Mouse (Mus musculus) induced T-regulatory cell, adult 2 months (primary cell): Measurements from ENCODE around the gene Kank4.
"Not testable (repeated sequence)": the region's sequence is repeated elsewhere in the genome, so short reads cannot be mapped to it uniquely, and the experiment has no call there.

Experiments
- DNase-seq: peaks from one replicate; pipeline ENCODE4 v3.0.0-alpha.2; 2012; ENCODE audit warnings: low read depth

Gene Kank4

DNA sequence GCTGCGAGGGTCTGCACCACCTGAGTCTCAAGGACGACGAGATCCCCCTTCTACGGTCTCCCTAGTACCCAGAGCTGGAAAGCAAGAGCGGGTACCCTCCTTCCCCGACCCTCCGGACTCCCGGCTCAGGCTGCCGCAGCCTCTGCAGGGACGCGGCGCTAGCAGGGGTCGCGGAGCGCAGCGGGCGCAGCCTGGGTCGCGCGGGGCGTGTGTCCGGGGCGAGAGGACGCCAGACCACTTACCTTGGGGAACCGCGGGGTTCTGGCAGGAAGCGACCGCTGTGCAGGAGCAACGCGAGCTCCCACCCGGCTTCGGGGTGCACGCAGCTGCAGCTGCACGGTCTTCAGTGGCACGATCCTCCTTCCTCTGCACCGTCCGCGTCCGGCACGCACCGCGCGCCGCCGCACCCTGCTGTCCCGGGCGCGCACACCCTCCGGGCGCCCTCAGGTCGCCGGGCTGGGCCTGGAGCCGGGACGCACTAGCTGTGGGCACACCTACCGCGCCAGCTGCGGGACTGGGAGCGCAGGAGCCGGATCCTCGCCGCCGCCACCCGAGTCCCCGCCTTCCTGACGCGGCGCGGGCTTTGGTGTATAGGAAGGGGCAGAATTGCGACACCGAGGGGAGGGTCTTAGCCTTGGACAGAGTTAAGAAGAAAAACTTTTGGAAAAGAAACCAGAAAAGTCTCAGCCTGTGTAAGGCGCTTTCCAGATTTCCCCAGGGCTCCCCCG, at the start of gene Kank4:
TSS of gene Kank4 (minus strand) at position 354 of the 728 bp plus-strand sequence.
- no peak for DNase-seq

DNA sequence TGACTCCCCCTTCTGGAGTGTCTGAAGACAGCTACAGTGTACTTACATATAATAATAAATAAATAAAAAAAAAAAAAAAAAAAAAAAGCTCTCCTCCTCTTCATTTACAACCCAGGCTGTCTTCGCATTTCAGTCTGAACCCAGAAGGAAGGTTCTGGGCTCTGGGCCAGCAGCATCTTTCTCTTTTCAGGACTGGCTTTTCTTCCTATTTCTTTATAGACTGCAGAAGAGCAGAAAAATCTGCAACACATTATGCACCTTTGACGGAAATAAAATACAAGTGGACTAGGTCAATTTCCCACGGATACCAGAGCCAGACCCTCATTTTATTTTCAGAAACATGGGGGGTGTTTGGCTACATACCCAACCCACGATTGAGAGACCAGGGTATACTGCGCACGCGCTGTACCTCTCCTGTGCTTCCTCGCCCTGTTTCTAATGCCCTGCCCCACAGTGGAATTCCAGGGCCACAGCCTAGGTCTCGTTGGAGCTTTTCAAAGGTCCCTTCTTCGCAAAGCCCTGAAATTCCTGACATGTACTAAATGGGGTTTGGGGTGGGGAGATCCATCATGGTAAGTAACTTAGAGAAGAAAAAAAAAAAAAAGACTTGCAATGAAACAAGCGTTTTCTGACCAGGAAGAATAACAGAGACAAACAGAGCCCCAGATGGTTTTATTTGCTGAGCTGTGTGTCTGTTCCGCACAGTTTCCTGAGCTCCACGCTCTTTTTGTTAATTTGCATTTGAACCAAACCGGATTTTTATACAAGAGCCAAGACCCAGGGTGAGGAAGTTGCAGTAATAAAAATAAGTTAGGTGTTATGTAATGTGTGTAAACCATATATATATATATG, 48.3 kb upstream of the Kank4 start:
- no peak for DNase-seq

DNA sequence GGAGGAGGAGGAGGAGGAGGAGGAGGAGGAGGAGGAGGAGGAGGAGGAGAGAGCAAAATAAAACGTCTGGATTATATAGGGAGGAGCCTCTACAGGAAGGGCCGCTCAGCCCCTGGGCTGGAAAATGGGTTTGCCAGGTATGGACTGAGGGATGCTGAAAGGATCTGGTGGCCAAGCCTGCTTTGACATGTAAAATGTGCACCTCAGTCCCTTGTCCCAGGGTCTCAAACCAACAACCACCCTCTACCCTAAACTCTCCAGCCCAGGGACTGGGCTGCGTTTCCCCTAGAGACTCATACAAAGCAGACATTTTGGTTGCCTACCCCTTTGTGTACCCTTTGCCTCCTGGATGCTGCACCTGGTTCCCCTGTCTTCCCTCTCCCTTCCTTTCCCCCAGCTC, 47.2 kb upstream of the Kank4 start:
- no peak for DNase-seq

DNA sequence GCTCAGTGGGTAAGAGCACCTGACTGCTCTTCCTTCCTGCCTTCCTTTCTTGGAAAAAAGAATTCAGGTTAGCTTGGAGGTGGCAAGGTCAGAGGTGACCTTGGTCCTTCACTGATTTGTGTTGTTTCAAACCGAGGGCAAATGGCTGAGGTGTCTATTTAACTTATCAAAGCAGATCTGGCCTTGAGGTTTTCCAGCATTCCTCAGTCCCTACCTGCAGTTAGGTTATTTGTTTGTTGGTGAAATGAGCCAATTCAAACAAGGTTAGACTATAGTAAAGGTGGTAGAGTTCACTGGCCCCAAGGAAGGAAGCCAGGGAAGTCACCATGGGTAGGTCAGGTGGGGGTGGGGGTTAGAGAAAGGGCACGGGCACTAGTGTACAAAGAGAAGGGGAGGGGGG, 46.8 kb upstream of the Kank4 start:
- no peak for DNase-seq

DNA sequence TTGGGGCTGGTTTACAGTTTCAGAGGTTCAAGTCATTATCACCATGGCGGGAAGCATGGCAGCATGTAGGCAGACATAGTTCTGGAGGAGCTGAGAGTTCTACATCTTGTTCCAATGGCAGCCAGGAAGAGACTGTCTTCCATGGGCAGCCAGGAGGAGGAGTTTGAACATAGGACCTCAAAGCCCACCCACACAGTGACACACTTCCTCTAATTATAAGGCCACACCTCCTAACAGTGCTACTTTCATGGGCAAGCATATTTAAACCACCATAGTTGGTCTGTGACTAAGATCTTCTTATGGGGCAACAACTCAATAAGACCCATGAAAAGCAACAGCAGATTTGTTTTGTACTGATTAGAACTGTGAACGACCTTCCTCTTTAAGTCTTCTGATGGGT, 46.1 kb upstream of the Kank4 start:
- no peak for DNase-seq

DNA sequence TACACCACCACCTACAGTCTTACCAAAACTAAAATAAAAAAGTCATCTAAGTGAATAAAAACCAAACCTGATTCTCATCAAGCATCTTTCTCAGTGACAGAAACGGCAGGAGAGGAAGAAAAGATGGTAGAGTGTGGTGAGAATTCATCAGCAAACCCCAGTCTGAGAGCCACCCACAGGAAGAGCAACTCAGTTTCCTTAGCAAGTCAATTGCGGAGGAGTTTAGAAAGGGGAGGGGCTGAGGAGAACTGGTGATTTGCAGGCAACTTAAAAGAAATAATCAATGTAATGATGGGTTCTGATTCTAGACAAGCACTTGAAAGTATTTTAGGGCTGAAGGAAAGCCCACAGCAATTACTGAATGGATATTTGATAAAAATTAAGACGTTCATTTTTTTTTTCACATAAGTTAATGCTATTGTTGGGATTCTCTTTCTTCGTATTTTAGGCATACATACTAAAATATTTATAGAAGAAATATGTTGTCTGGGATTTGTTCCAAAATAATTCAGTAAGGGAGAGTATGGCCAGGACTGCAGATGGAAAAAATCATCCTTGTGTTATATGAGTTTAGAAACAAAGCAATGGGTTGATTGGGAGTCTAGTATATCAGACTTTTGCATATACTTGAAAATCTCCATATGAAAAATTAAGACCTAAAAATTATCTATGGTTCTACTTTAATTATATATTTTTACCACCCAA, 41.0 kb upstream of the Kank4 start:
- DNase-seq: no peak

DNA sequence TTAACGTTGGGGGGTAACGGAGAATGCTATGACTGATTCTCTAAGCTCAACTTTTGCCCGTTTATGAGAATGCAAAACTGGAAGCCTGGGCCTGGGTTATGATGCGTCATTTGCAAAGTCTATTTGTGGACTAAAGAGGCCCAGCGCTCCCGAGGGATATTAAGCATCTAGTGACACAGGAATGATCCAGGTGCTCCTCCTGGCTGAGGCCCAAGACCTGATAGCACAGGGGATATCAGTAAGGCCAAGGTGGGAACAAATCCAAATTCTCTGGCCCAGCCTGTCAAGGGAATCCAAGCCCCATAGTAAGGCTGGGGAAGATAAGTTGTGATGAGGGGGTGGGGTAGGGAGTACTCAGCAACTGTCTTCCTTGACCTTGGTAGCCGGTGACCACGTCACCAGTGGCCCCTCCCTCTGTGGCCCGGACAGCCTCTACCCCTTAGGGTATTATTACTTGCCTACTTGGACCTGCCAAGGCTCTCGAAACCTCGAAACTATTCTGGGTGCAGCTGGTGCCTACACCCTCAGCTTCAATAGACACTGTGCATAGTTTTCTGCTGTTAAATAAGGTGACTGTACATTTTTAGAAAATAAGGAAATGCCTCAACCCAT, 39.8 kb upstream of the Kank4 start:
- no peak for DNase-seq

DNA sequence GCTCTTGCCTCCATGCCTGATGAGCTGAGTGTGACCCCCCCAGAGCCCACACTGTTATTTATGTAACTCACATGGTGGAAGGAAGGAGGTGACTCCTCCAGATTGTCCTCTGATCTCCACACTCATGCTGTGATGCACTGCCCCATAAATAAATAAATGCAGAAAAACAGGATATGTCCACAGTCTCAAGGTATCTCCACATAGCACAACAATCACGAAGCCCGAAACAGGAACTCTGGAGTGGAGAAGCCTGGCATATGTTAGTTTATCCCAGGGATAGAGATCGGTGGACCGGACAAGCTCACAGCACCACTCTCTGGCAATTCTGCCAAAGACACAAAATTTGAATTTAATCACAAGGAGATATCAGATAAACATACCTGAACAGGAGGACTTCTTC, 36.6 kb upstream of the Kank4 start:
- no peak for DNase-seq

DNA sequence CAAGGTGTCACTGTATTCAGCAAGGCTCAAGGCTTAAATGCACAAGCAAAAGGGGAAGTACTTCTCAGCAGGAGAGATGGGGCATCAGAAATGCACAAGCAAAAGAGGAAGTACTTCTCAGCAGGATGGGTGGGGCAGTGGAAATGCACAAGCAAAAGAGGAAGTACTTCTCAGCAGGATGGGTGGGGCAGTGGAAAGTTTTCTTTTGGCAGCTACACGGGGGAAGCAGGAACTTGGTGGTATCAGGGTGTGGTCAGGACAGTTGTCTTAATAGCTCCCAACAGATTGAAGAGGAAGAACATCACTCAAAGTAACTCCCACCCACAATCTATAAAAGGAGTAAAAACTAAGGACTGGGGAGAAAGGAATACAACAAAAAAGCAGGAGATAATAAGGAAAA, 33.1 kb upstream of the Kank4 start:
- not testable (repeated sequence) for DNase-seq

DNA sequence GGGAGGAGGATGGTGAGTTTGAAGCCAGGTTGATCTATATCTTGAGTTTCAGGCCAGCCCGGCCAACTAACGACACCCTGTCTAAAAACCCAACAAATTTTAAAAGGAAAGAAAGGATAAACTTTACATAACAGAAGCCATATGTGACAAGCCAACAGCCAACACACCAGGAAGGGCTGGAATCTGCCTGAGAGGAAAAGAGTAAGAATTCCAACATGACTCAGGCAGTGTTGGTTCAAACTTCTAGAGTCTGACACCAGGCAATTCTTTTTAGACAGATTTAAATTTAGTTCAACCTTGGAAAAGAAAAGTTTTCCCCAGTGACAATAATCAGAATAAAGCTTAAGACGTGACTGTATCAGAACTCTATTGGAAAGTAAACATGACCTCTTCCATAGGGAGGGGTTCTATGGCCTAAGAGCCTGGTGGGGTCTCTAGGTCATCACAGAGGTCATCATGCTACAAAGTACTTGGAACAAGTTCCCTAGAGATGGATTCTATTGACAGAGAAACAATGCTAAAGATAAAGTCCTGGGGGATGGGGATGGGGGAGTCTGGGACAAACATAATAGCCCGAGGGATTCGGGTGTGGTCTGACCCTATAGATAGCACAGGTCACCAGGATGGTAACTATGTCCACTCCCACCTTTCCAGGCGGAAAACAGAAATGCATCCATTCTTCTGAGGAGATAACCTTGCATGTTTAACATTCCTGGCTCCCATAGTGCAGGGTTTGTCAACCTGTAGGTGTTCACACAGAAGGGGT, 30.0 kb upstream of the Kank4 start:
- DNase-seq: no peak

DNA sequence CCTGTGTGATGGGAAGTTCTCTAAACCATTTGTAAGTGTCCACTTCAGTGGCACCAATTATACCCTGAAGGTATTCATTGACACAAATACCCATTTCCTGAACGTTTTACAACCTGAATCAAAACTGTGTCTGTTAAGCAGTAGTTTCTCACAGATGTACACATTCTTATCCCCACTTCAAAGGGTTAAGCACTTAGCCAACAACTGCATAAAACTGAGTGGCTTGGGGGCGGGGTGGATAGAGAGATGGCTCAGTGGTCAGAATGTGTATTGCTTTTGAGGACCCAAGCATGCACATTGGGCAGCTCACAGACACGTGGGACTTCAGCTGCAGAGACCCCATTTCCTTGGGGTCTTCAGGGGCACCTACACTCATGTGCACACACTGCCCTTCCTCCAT, 29.1 kb upstream of the Kank4 start:
- DNase-seq: no peak

DNA sequence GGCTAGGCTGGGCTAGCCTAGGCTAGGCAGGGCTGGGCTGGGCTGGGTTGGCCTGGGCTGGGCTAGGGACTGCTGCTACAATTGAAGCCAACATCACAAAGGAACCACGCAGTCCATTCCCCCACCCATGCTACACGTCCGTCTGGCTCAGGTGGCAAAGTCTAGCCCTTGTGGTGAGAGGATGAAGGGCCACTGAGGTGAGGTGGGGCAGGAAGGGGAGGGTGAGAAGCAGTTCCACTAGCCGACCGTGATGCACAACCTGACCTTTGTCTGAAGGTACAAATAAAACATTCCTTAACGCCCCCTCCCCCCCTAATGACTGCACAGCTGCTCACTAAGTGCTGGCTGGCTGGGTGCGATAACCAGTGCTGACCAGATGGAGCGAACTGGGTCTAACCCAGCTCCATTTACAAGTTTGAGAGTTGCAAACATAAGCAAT, 28.4 kb upstream of the Kank4 start:
- no peak for DNase-seq

DNA sequence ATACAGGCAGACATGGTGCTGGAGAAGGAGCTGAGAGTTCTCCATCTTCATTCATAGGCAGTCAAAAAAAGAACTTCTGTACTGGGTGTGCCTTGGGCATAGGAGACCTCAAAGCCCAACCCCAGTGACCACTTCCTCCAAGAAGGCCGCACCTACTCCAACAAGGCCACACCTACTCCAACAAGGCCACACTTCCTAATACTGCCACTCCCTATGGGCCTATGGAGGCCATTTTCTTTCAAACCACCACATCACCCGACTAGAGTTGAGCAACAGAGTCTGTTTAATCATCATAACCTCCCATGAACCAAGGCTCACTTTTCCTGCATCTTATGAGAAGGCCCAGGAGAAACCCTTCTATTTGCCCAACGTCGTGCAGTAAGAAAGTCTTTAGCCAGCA, 27.9 kb upstream of the Kank4 start:
- DNase-seq: no peak

DNA sequence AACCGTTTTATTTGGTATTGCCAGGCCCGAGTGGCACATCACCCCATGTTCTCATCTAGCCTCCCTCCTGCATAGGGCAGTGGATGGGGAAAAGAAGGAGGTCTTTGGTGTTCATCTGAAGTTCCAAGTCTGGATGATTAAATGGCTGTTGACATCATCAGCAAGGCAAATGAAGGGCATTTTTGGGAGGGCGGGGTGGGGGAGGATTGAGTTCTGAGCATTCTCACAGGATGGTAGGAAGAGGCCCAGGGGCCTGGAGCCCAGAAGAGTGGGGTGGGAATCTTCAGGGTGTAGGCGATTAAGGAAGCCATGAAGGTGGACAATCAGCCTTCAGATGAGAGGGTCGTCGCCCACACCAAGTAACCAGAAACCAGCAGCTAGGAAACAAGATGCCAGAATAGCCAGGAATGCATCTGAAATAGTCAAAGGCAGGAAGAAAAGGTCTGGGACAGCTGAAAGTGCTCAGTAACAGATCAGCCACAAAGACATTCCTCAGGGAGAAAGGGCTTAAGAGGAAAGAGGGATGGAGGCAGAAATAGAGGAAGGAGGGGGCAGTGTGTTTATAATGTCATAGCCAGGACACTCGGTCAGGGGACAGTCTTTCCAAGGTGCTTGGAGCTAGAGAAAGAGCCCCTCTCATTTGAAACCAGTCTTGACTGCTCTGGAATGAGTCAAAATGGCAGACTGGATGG, 26.7 kb upstream of the Kank4 start:
- DNase-seq: no peak

DNA sequence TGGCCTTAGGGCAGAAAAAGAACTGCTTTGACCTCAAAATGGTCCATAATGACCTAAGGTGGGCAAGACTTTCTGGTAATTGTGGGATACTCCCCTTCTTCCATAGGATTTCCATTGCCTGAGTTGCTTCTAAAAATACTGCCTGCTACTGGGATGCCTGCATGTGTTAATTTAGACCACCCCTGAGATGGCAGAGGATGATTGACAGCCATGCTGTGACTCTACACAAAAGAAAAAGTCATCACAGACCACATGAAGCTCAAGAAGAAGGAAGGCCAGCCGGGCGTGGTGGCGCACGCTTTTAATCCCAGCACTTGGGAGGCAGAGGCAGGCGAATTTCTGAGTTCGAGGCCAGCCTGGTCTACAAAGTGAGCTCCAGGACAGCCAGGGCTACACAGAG, 23.9 kb upstream of the Kank4 start:
- not testable (repeated sequence) for DNase-seq

DNA sequence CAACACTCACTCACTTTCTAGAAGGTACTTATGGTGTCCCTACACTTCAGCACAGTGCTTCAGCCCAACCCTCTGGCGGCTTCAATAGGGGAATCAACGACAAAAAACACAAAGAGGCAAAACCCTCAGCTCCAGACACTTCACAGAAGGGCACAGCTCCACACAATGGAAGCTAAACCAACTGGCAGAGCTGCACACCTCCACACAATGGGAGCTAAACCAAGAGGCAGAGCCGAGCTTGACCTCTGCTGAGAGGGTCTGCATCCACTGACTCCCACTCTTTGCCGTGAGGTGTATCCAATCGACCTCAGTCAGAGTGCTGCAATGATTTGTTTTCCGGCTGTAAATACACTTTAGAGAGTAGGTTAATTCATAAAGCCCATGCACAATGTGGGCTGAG, 23.2 kb upstream of the Kank4 start:
- no peak for DNase-seq

DNA sequence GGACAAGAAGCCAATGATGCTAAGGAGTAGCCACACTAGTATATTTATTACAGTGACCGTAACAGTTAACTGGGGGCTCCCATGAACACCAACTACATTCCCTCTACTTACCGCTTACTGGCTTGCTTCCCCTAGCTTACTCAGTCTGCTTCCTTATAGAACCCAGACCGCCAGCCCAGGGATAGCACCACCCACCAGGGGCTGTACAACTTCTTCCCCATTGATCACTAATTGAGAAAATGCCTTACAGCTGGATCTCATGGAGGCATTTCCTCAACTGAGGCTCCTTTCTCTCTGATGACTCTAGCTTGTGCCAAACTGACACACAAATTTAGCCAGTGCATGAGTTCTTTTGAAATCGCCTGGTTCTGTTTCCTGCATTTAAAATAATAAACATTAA, 21.6 kb upstream of the Kank4 start:
- no peak for DNase-seq

DNA sequence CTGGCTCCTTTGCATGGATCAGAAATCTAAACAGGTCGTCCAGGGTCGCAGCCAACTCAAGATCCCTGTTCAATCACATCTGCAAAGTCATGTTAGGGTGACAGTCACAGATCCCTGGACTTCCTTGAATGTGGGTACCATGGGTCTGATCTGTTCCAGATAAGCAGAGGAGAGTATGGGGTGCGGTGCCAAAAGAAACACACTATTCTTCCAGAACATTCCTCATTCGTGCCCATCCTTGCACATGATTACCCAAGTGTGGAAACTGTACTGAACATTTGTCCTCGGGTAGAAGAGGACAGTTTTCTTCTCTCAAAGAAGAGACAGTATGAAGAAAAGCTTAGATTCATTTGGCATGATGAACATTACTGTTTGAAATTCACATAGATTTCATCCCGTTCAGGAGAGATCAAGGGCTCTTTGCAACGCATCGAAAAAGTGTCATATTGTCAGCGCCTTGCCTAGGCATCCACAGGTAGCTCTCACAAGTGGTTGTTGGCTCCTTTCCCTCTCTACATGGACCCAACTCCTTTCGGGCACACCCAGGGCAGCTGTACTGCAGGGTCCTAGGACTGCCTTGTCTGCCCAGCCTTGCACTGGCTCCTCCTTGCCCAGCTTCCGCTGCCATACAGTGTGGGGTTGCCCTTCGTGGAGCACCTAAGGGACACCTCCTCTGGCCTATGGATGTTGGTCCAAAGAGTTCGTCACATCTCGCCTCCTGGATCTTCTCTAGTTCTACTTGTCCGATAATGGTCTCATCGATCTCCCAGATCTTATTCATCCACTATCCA, 20.6 kb upstream of the Kank4 start:
- DNase-seq: no peak

DNA sequence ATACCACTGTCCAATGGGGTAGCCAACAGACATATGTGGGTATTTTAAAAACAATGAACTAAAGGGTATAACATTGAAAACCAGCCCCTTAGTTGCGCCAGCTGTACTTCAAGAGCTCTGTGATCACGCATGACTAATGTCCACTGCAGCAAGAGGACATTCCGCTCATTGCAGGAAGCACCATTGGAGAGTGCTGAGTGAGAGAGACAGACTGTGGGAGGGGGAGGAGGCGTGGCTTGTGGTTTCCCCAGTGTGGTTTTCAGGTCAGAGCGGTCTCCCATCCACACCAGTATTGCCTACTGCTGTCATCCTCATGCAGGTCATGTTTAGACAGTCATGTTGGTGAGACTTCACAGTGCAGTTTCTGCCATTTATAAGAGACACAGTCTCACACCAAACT, 19.2 kb upstream of the Kank4 start:
- DNase-seq: peak; percentile 3

DNA sequence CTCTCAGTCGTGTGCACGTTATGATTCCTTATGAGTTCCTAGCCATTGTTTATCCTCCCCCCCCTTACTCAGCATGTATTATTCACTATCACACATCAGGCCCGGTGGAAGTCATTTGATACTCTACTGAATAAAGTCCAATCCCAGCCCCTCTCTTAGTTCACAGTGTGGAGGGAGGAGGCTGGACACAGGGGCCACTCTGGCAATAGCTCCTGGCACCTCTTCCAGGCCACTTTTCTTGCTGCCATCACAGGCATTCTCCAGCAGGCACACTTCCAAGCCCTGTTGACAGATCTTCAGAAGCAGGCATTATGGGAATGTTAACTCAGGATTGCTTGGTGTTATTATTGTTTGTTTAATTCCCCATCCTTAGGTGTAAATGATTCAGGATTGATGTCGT, 17.4 kb upstream of the Kank4 start:
- DNase-seq: no peak
